Mouse (Mus musculus): ENCODE results near the gene Igfbp7. TPM values are rescaled to one million over a fixed set of nuclear protein-coding genes. Genes with fewer than 3 reads are reported as not detected.

Gene Igfbp7
- total and polyA plus RNA-seq, 3 experiments, result 651 to 5,575 (median 852) TPM

- no peak for DNase-seq
Measured at GRCm38 (mm10) chr5:77379434-77380135, 28.3 kb downstream of the Igfbp7 start.

- DNase-seq, result no peak
Measured at GRCm38 (mm10) chr5:77378027-77378426, 29.8 kb downstream of the Igfbp7 start.

GRCm38 (mm10) chr5:77375546-77375945, 32.3 kb downstream of the Igfbp7 start:
- DNase-seq, result no peak

GRCm38 (mm10) chr5:77374945-77375344, 32.9 kb downstream of the Igfbp7 start:
- no peak for DNase-seq

DNA sequence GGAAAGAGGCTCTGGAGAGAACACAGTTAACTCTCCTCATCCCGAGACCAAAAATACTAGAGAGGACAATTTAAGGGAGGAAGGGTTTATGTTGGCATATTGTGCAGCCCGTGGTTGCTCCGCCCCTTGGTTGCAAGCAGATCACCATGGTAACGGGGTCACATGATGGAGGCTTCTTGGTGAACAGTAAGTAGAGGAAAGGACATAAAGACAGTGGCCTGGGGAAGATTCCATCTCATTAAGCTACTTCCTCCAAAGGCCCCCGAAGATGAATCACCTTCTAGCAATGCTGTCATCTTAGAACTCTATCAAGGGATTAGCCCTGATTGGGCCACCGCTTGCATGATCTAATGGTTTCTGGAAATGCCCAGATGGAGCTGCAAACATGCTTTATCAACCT, 35.1 kb downstream of the Igfbp7 start:
- peak; percentile 49 for DNase-seq

DNA sequence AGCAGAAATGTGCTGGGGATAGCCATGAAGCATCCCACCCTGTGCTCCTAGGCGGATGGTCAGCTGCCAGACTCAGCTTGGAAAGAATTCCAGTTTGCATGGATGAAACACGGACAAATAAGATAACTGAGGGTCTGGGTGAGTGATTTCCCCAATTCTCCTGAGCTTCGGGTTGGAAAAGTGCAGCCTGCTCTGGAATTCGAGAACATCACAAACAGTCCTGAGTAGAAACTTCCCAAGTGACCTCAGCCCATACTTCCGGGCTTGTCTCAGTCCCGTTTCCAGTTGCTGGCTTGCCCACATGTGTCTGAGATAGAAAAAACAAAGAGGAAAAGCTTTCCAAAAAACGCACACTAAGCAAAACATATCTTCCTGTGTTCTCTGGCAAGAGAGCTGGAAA, 35.6 kb downstream of the Igfbp7 start:
- DNase-seq, result no peak

DNA sequence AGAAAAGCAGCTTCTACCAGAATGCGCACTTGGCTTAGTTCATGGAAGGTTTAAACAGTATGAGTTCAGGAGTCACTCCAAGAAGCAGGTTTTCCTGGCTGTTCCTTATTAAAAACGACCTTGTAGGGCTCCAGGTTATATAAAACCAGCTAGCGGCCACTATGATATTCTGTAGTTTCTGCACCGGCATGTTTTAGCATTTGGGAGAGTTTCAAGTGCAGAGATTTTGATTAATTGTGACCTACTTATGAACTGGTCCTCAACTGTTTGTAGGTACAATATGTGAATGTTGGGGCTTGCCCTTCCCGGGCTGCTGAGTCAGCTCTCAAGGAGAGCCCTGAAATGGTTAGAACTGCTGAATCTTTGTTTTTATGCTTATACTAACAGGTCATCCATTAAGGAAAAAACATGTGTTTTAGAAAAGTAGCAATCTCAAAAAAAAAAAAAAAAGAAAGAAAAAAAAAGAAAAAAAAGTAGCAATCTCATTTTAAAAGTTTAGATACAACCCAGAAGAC, 37.4 kb downstream of the Igfbp7 start:
- no peak for DNase-seq

- no peak for DNase-seq
Measured at GRCm38 (mm10) chr5:77369394-77369793, 38.4 kb downstream of the Igfbp7 start.

- no peak for DNase-seq
Measured at GRCm38 (mm10) chr5:77368194-77368593, 39.6 kb downstream of the Igfbp7 start.

- DNase-seq, result peak; percentile 63
Measured at GRCm38 (mm10) chr5:77367682-77368081, 40.2 kb downstream of the Igfbp7 start.

- peak; percentile 56 for DNase-seq
Measured at GRCm38 (mm10) chr5:77367145-77367544, 40.7 kb downstream of the Igfbp7 start.

DNA sequence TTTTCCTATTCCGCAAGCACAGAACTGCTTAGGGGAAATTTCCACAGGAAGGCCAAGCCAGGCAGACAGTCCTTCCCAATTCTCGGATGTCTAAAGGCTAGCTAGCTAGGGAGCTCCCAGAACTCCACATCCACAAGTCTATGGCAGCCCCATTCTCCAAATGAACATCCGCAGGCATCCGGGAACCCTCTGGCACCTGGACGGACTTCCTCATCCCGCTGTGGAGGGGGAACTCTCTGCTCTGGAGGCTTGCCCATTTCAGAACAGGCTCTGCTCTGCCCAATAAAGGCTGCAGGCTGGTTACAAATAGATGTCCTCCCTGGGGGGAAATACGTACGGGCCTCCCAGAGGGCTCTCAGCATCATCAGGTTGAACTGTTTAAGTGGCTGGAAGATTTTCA, 41.5 kb downstream of the Igfbp7 start:
- DNase-seq, result no peak

GRCm38 (mm10) chr5:77364443-77365038, 43.3 kb downstream of the Igfbp7 start:
- no peak for DNase-seq

DNA sequence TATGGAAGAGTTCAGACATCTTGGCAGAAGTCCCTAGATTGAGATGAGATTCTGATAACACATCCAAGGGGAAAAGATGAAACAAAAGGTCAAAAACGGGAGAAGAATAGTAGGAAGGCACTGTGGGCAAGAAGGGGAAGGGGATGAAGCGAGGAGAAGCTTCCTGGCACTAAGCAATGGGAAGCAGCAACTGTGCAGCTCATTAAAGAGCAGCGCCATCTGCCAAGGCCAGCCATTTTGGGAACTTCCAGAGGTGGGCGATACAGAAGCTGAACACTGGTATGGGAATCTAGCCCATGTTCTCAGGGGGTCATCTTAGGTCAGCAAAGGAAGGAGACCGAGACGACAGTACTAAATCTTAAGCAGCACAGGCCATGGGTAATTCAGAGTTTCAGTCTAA, 44.2 kb downstream of the Igfbp7 start:
- DNase-seq, result no peak

GRCm38 (mm10) chr5:77362120-77362519, 45.7 kb downstream of the Igfbp7 start:
- no peak for DNase-seq

DNA sequence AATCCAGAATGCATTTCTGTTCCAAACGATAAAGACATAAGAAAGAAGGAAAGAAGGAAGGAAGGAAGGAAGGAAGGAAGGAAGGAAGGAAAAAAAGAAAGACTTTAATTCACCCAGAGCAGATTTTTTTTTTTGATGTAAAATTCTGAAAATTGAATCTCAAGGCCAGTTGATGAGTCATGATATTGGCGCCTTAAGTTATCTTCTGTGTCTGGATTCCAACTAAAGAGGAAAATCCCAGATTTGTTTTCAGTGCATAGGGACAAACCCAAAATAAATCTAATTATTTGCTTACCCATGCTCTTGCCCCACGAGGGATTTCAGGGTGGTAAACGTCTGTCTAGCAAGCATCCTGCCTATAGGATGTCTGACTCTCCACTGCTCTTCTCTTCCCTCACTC, 46.8 kb downstream of the Igfbp7 start:
- DNase-seq, result no peak

- DNase-seq, result no peak
Measured at GRCm38 (mm10) chr5:77359971-77360370, 47.9 kb downstream of the Igfbp7 start.

GRCm38 (mm10) chr5:77358347-77358746, 49.5 kb downstream of the Igfbp7 start:
- DNase-seq, result peak; percentile 71

GRCm38 (mm10) chr5:77357405-77358149, 50.3 kb downstream of the Igfbp7 start:
- peak; percentile 91 for DNase-seq

DNA sequence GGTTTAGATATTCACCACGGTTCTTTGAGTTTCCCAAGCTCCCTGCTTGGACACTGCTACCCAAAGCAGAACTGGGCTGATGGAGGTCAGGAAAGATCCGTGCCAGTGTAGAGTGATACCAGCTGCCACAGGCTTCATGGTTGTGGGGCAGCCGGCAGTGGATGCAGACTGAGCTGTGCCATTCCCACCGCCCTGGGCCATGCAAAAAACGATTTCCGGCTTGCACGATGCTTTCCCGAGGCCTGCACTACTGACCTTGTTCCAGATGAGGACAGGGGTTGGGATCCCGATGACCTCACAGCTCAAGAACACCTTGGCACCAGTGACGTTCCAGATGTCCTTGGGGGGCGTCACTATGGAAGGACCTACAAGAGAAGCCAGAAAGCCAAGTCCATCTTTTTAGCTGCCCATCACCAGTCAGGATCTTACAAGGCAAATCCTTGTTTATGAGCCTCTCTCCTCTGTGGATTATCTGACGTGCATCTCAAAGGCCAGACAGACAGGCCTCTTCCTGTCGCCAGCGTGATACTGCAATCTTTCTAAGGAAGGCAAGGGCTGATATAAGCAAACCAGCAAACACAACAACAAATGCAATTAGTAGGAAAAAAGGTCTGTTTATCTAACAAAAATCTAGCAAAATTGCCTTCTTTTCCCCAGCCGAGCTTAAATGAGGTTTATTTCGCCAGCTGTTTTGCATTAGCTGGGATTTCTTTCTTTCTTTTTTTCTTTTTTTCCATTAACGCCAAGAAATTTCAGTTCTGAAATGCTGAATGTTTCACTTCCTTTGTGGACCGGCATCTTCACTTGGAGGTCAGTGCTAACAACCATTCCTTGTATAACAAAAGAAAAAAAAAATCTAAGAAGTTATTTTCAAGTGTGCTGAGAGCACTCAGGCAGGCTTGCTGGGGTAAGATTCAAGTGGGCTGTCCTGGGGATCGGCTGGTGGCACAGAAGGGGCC, 52.3 kb downstream of the Igfbp7 start:
- DNase-seq, result peak; percentile 69

DNA sequence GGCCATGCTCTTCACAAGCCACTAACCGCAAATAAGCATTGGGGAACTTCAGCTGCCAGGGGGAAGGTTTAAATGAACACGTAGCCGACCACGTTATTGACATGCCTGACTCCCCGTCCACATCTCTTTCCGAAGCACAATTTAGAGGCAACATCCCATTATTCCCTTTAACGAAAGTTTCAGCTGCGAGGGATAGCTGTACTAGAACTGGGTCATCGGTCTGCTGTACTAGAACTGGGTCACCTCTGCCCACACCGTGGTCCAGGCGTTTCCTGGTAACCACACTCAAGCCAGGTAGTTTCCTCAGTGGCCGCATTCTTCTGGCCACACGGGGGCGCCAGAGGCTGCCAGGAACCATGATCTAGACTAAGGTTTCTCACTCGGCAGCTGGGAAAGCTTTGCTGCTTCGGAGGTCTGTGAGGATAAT, 53.5 kb downstream of the Igfbp7 start:
- DNase-seq, result peak; percentile 89

DNA sequence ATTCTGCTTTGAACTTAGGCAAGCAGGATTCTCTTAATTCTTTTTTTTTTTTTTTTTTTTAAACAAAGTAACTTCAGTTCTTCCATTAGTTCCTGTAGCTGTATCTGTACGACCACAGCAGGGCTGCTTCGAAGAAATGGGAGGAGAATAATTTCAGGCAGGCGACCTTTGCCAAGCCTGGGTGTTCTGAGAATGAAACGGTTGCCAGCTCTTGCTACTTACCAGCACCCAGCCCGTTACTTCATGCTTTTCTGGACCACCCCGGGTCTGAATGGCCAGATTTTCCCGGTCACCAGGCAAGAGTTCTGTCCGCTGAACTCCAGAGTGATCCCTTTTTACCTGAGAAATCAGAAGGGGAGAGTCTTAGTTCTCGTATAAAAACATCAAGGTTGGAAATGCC, 56.1 kb downstream of the Igfbp7 start:
- DNase-seq, result no peak
